Mouse (Mus musculus) monocyte, adult 5-6 weeks (primary cell): ENCODE measurements around the gene Wdr20. TPM values are rescaled to one million over a fixed set of nuclear protein-coding genes. Genes with fewer than 3 reads are reported as not detected.

ENCODE experiments used
- ATAC-seq: fragments of 153-309, 156-312 bp; replicated peaks from 2 replicates; pipeline ENCODE4 v1.8.0; 2017; ENCODE audit warnings: mild to moderate bottlenecking; ENCODE audit not compliant: low TSS enrichment, insufficient number of reproducible peaks, severe bottlenecking, poor library complexity, low FRiP score
- total RNA-seq: library from RNA; stranded (forward); fragments of 200-1000, 200-491, 200-594 nt; gene quantifications from 3 replicates; pipeline ENCODE4 v1.2.3, GENCODE M21; 2017

The Wdr20 gene
- total RNA-seq, 1 experiment from 2014 or later = 57.7 TPM

- ATAC-seq = no peak
Measured at GRCm38 (mm10) chr12:110768562-110768961, 30.8 kb downstream of the Wdr20 start.

GRCm38 (mm10) chr12:110769660-110770297 is 32.0 kb downstream of the Wdr20 start:
- no peak for ATAC-seq

GRCm38 (mm10) chr12:110770479-110771247 is 32.9 kb downstream of the Wdr20 start:
- 0 out of 2 replicates have a peak, but pooled peaks have one; percentile 41 for ATAC-seq

GRCm38 (mm10) chr12:110771961-110772360 is 34.2 kb downstream of the Wdr20 start:
- ATAC-seq = no peak

GRCm38 (mm10) chr12:110775628-110776426 is 38.1 kb downstream of the Wdr20 start:
- ATAC-seq = peak; percentile 86

- ATAC-seq = peak; percentile 80
Measured at GRCm38 (mm10) chr12:110777853-110778252, 40.1 kb downstream of the Wdr20 start.

GRCm38 (mm10) chr12:110779296-110779695 is 41.6 kb downstream of the Wdr20 start:
- no peak for ATAC-seq

GRCm38 (mm10) chr12:110781181-110781580 is 43.4 kb downstream of the Wdr20 start:
- no peak for ATAC-seq

GRCm38 (mm10) chr12:110782278-110782677 is 44.5 kb downstream of the Wdr20 start:
- ATAC-seq = no peak

GRCm38 (mm10) chr12:110784211-110784610 is 46.5 kb downstream of the Wdr20 start:
- no peak for ATAC-seq

- no peak for ATAC-seq
Measured at GRCm38 (mm10) chr12:110786243-110786642, 48.5 kb downstream of the Wdr20 start.

- no peak for ATAC-seq
Measured at GRCm38 (mm10) chr12:110790580-110790979, 52.8 kb downstream of the Wdr20 start.

- ATAC-seq = no peak
Measured at GRCm38 (mm10) chr12:110791026-110791425, 53.3 kb downstream of the Wdr20 start.

GRCm38 (mm10) chr12:110795035-110795434 is 57.3 kb downstream of the Wdr20 start:
- no peak for ATAC-seq

- no peak for ATAC-seq
Measured at GRCm38 (mm10) chr12:110796748-110797147, 59.0 kb downstream of the Wdr20 start.

- no peak for ATAC-seq
Measured at GRCm38 (mm10) chr12:110797202-110797601, 59.5 kb downstream of the Wdr20 start.

- no peak for ATAC-seq
Measured at GRCm38 (mm10) chr12:110797842-110798431, 60.2 kb downstream of the Wdr20 start.

GRCm38 (mm10) chr12:110799226-110799625 is 61.5 kb downstream of the Wdr20 start:
- ATAC-seq = no peak

- ATAC-seq = no peak
Measured at GRCm38 (mm10) chr12:110801876-110802464, 64.2 kb downstream of the Wdr20 start.
